Mouse (Mus musculus): ENCODE measurements at regions not wholly inside any gene's neighbourhood (a gene's known extent, or its start where the extent isn't known, plus 50 kb on each side); places are given as distances from the start of the nearest gene placed in this dataset.

DNA sequence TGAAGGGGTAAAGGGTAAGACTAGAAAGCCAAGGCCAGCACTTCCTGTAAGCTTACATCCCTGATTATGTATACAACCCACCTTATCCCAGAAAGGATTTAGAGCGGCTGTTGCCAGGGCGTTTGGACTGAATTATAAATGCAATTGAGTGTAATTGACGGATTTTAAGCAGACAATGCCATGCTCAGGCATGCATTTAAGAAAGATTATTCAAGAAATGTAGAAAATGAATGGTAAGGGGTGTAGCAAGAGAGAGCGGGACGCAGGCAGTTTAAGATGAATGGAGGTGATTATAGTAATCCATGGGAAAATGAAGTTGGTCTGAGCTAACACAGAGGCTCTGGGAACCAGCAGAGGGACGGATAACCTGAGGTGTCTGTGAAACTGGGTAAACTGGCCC is 229.2 kb upstream of the Sox9 start:
- TF ChIP-seq CTCF (IDR thresholded peaks at IDR 0.05; ENCODE audit: low read depth): no peak
- no peak for TF ChIP-seq EP300 (IDR thresholded peaks at IDR 0.05; ENCODE audit: low read depth)
